Comparison of ENCODE assay signal across 19 mouse cellular contexts in the genomic region with DNA sequence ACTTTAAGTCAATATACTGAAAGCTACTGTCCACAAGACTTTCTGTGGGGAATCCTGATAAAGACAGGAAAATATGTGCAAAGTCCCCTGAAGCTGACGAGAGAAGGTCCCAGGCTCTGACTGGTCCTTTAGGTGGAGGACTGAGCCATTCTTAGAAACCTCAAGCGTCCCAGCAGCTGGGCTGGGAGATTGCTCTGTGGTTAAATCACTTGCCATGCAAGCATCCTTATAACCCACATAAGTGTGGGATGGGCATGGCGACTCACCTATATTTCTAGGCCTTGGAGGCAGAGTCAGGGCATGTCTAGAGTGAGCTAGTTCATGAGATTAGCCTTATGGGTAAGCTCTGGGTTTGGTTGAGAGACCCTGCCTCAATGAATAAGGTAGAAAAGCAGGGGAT. TPM values are rescaled to one million over a fixed set of nuclear protein-coding genes. Genes with fewer than 3 reads are reported as not detected.
"Had no signal": no experiment of that assay in that cellular context is flagged by ENCODE, and none has a peak within 500 bp of the region (broad histone marks: within the 10 kb centered on the region; RNA-seq: fewer than 3 reads in every experiment).

No protein-coding gene starts in this region.

- ATAC-seq: midbrain, embryonic 15.5 days had no signal

- H3K4me2 ChIP-seq: kidney, embryonic 15.5 days; lung, embryonic 15.5 days; midbrain, embryonic 12.5 days; midbrain, embryonic 15.5 days; neural tube, embryonic 13.5 days; stomach, embryonic 15.5 days had no signal

- H3K27me3 ChIP-seq: kidney, embryonic 15.5 days; lung, embryonic 15.5 days; stomach, embryonic 15.5 days had no signal

- DNase-seq: kidney, adult 11 months; kidney, postnatal 10 days; layer of hippocampus, postnatal 36 days; lung, adult 18-20 months; lung, postnatal 10 days; retina, postnatal 1 day; right cerebral cortex, postnatal 25 days; thymus, postnatal 25 days had no signal

- H3K9me3 ChIP-seq: kidney, embryonic 15.5 days; lung, embryonic 15.5 days; midbrain, embryonic 12.5 days; midbrain, embryonic 15.5 days; neural tube, embryonic 13.5 days; stomach, embryonic 15.5 days had no signal

- H3K9ac ChIP-seq: kidney, embryonic 15.5 days; lung, embryonic 15.5 days; midbrain, embryonic 12.5 days; midbrain, embryonic 15.5 days; neural tube, embryonic 13.5 days; stomach, embryonic 15.5 days had no signal

- H3K36me3 ChIP-seq: lung, embryonic 15.5 days; midbrain, embryonic 12.5 days; midbrain, embryonic 15.5 days; neural tube, embryonic 13.5 days; stomach, embryonic 15.5 days had no signal

- H3K27ac ChIP-seq: kidney, embryonic 15.5 days; left cerebral cortex, adult 2 months; lung, embryonic 15.5 days; macrophage; midbrain, embryonic 12.5 days; midbrain, embryonic 15.5 days; neural tube, embryonic 13.5 days; stomach, embryonic 15.5 days had no signal

- H3K4me1 ChIP-seq: lung, embryonic 15.5 days; midbrain, embryonic 12.5 days; midbrain, embryonic 15.5 days; neural tube, embryonic 13.5 days had no signal

- H3K4me3 ChIP-seq: kidney, embryonic 15.5 days; left cerebral cortex, adult 2 months; lung, embryonic 15.5 days; midbrain, embryonic 12.5 days; midbrain, embryonic 15.5 days; neural tube, embryonic 13.5 days; stomach, embryonic 15.5 days had no signal

RNA-seq across cellular contexts. Expression of gene Tmem37, which starts 7.2 kb away (rescaled TPM):
- total RNA-seq: megakaryocyte, adult 5-6 weeks; neutrophil, adult 5-6 weeks had no signal

RNA-seq across cellular contexts. Expression of gene Sctr, which starts 59.9 kb away (rescaled TPM):
- total RNA-seq: megakaryocyte, adult 5-6 weeks; neutrophil, adult 5-6 weeks had no signal
- polyA plus RNA-seq: limb, embryonic 11.5 days; macrophage had no signal
